Mouse (Mus musculus): Measurements from ENCODE around the gene AL731706.2. TPM values are rescaled to one million over a fixed set of nuclear protein-coding genes. Genes with fewer than 3 reads are reported as not detected.
A peak's percentile ranks its signal among the peaks of the same experiment; 100 is the strongest.
"Not testable (repeated sequence)": the region's sequence is repeated elsewhere in the genome, so short reads cannot be mapped to it uniquely, and the experiment has no call there.

The AL731706.2 gene
- total RNA-seq (2021): 10 to 100 TPM in 1 of 2 experiments, 1 to 10 TPM in 1; 8.5 to 14.3 TPM

- intact Hi-C loops (cut with DNase I): loop anchor here (10.0 kb wide), 1 partner anchor 91 kb away; no protein-coding TSS in a partner anchor
- DNase-seq (ENCODE audit: low spot score in 2 of 2): no peak
Observed at GRCm38 (mm10) chr2:136885579-136885978, at the start of gene AL731706.2. AL731706.2 (minus strand) TSS chr2:136885679.

GRCm38 (mm10) chr2:136921003-136921408 is 35.5 kb upstream of the AL731706.2 start:
- peak; percentile 34 to 40 for DNase-seq (ENCODE audit: low spot score in 2 of 2)
- intact Hi-C loops (cut with DNase I): no loop called here

GRCm38 (mm10) chr2:136920257-136920993 is 34.9 kb upstream of the AL731706.2 start:
- intact Hi-C loops (cut with DNase I): no loop called here

GRCm38 (mm10) chr2:136919433-136919832 is 34.0 kb upstream of the AL731706.2 start:
- DNase-seq (ENCODE audit: low spot score in 2 of 2): no peak
- intact Hi-C loops (cut with DNase I): loop anchor here (10.0 kb wide), 1 partner anchor 195 kb away; the partner anchor contains the start of gene Jag1

More at GRCm38 (mm10) chr2:136920257-136920993, 34.9 kb upstream of the AL731706.2 start:
- no peak for DNase-seq (ENCODE audit: low spot score in 2 of 2)

GRCm38 (mm10) chr2:136914334-136914902 is 28.9 kb upstream of the AL731706.2 start:
- no peak for DNase-seq (ENCODE audit: low spot score in 2 of 2)
- intact Hi-C loops (cut with DNase I): loop anchor here (5.0 to 10.0 kb wide), 2 partner anchors 200 to 1028 kb away; partner anchors contain the start of gene Jag1

- intact Hi-C loops (cut with DNase I): loop anchor here (2.0 to 10.0 kb wide), 3 partner anchors 202 to 1029 kb away; partner anchors contain the start of gene Jag1
Observed at GRCm38 (mm10) chr2:136913021-136913420, 27.5 kb upstream of the AL731706.2 start.

GRCm38 (mm10) chr2:136911958-136912411 is 26.5 kb upstream of the AL731706.2 start:
- no peak for DNase-seq (ENCODE audit: low spot score in 2 of 2)
- intact Hi-C loops (cut with DNase I): loop anchor here (2.0 to 10.0 kb wide), 3 partner anchors 203 to 1030 kb away; partner anchors contain the start of gene Jag1

More at GRCm38 (mm10) chr2:136913021-136913420, 27.5 kb upstream of the AL731706.2 start:
- DNase-seq (ENCODE audit: low spot score in 2 of 2): no peak

- no peak for DNase-seq (ENCODE audit: low spot score in 2 of 2)
- intact Hi-C loops (cut with DNase I): no loop called here
Observed at GRCm38 (mm10) chr2:136909298-136909697, 23.8 kb upstream of the AL731706.2 start.

GRCm38 (mm10) chr2:136908596-136908995 is 23.1 kb upstream of the AL731706.2 start:
- DNase-seq (ENCODE audit: low spot score in 2 of 2): no peak
- intact Hi-C loops (cut with DNase I): no loop called here

GRCm38 (mm10) chr2:136896131-136896530 is 10.7 kb upstream of the AL731706.2 start:
- no peak for DNase-seq (ENCODE audit: low spot score in 2 of 2)
- intact Hi-C loops (cut with DNase I): loop anchor here (10.0 kb wide), 1 partner anchor 181 kb away; the partner anchor contains the start of gene Snap25

GRCm38 (mm10) chr2:136894494-136894893 is 9.0 kb upstream of the AL731706.2 start:
- no peak for DNase-seq (ENCODE audit: low spot score in 2 of 2)
- intact Hi-C loops (cut with DNase I): loop anchor here (10.0 kb wide), 1 partner anchor 180 kb away; the partner anchor contains the start of gene Snap25

- peak; percentile 94 to 97 for DNase-seq (ENCODE audit: low spot score in 2 of 2)
- intact Hi-C loops (cut with DNase I): loop anchor here (10.0 kb wide), 1 partner anchor 177 kb away; the partner anchor contains the start of gene Snap25
Observed at GRCm38 (mm10) chr2:136891951-136892371, 6.5 kb upstream of the AL731706.2 start.

- intact Hi-C loops (cut with DNase I): loop anchor here (10.0 kb wide), 1 partner anchor 177 kb away; the partner anchor contains the start of gene Snap25
- peak; percentile 98 to 99 for DNase-seq (ENCODE audit: low spot score in 2 of 2)
Observed at GRCm38 (mm10) chr2:136891068-136891950, 5.8 kb upstream of the AL731706.2 start, which contains the start of the genes Slx4ip, AL731706.1 and Mkks. Slx4ip (plus strand) TSS chr2:136891218. AL731706.1 (minus strand) TSS chr2:136891389. Mkks (minus strand) TSS chr2:136891389.

GRCm38 (mm10) chr2:136890716-136891067 is 5.2 kb upstream of the AL731706.2 start:
- intact Hi-C loops (cut with DNase I): loop anchor here (10.0 kb wide), 1 partner anchor 176 kb away; the partner anchor contains the start of gene Snap25

GRCm38 (mm10) chr2:136886846-136887245 is 1.4 kb upstream of the AL731706.2 start:
- intact Hi-C loops (cut with DNase I): loop anchor here (2.0 to 10.0 kb wide), 2 partner anchors 92 to 400 kb away; no protein-coding TSS in a partner anchor

More at GRCm38 (mm10) chr2:136890716-136891067, 5.2 kb upstream of the AL731706.2 start:
- not testable (repeated sequence) for DNase-seq (ENCODE audit: low spot score in 2 of 2)

GRCm38 (mm10) chr2:136854543-136855388 is 30.7 kb downstream of the AL731706.2 start:
- intact Hi-C loops (cut with DNase I): no loop called here
- no peak for DNase-seq (ENCODE audit: low spot score in 2 of 2)

More at GRCm38 (mm10) chr2:136886846-136887245, 1.4 kb upstream of the AL731706.2 start:
- DNase-seq (ENCODE audit: low spot score in 2 of 2): peak in 1 of 2 experiments; percentile 33

- intact Hi-C loops (cut with DNase I): no loop called here
- no peak for DNase-seq (ENCODE audit: low spot score in 2 of 2)
Observed at GRCm38 (mm10) chr2:136850366-136850765, 35.1 kb downstream of the AL731706.2 start.

- no peak for DNase-seq (ENCODE audit: low spot score in 2 of 2)
- intact Hi-C loops (cut with DNase I): loop anchor here (5.0 to 10.0 kb wide), 3 partner anchors 121 to 353 kb away; no protein-coding TSS in a partner anchor
Observed at GRCm38 (mm10) chr2:136837994-136838393, 47.5 kb downstream of the AL731706.2 start.
